Mouse (Mus musculus) regulatory T cell (primary cell): ENCODE data around the gene Hoxd8.

Experiments used
- in situ Hi-C: fragments of 300-600 bp; cut with MboI, MseI; formaldehyde crosslinking; loops from one replicate; pipeline ENCODE4 v1.15.1; 2025; ENCODE audit warnings: high pct_unique_total_duplicates

The Hoxd8 gene

DNA sequence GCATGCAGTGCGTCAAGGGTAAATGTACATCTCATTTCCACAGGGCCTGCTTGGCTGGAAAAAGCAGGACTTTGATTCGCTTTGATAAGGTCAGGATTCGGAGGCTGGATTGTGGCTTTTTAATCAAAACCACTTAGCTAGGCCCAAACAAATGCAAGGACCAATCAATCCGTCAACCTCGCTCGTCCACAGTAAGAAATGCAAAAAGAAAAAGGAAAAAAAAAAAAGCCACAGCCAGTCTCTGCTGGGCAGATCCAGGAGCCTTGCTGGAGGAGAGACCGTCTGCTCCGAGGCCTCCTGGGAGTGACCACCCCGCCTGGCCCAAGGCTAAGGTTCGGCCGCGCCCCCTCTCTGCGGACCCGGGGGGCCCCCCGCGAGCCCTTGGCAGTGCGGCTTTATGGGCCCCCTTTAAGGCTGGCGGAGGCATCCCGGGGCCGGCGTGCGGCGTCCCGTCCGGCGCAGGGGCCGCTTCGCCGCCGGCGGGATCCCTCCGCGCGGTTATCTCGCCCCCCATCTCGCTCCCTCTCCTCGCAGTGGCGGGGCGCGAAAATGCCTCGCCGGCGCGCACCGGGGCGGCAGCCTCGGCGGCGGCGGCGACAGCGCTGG, at the start of gene Hoxd8:
Gene Hoxd8, plus strand, starts transcription at position 223 of the 606 bp plus-strand sequence.
- in situ Hi-C loops = no loop called here

- in situ Hi-C loops = loop anchor here (5.0 to 25.0 kb wide), 3 partner anchors 588 to 1068 kb away; partner anchors contain the start of gene Chrna1
These were observed 49.5 kb upstream of the Hoxd8 start for GRCm38 (mm10) chr2:74654743-74655419.

DNA sequence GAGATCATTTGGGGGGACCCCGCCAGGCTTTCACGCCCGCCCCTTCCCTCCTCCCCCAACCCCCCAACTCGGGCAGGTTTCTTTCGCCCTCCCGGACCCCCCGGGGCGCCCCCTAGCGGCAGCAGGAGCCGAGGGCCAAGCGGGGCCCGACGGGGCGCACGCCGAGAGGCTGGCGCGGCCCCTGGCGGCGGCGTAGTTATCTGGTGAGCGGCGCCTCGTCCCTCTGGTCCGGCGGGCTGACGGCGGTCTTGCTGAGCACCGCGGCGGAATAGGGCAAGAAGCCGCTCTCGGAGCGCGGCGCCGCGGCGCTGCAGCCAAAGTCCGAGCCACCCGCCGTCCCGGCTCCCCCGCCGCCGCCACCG, 49.0 kb upstream of the Hoxd8 start:
- in situ Hi-C loops = loop anchor here (5.0 to 25.0 kb wide), 3 partner anchors 588 to 1068 kb away; partner anchors contain the start of gene Chrna1

GRCm38 (mm10) chr2:74655821-74656631, 48.4 kb upstream of the Hoxd8 start:
- in situ Hi-C loops = loop anchor here (5.0 to 25.0 kb wide), 3 partner anchors 589 to 1069 kb away; partner anchors contain the start of gene Chrna1

GRCm38 (mm10) chr2:74656632-74657021, 47.8 kb upstream of the Hoxd8 start:
- in situ Hi-C loops = loop anchor here (5.0 to 25.0 kb wide), 3 partner anchors 589 to 1069 kb away; partner anchors contain the start of gene Chrna1

DNA sequence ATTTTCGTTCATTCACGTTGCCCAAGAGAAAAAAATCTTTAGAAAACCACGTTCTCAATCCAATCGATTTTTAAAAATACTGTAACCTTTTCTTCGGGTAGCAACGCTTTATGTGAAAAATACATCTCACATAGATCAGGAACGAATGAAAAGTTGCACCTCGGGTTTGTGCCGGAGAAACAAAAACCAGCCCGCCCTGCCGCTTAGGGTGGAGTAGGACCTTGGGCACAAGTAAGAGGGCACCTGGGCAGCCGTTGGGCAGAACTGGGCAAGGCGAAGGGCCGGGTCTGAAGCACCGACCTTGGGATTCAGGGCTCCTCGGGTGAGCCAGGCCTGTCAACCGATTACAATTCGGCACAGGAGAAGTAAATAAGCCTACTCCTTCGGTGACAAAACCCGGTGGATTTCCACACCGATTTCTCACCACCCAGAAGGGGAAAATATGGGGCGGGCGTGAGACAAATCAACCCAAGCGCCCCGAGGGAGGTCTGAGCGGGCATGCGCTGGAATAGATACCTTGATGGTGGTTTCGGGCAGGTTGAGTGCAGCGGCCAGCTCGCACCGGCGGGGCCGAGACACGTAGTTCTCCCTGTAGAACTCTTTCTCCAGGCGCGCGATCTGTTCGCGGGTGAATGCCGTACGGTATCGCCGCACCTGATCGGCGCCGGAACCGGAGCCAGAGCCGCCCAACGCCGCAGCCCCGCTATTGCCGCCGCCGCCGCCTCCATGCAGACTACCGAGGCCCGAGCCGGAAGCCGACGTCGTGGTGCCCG, 47.0 kb upstream of the Hoxd8 start:
- in situ Hi-C loops = loop anchor here (5.0 to 25.0 kb wide), 3 partner anchors 590 to 1070 kb away; partner anchors contain the start of gene Chrna1

GRCm38 (mm10) chr2:74658024-74658666, 46.3 kb upstream of the Hoxd8 start:
- in situ Hi-C loops = loop anchor here (5.0 to 25.0 kb wide), 3 partner anchors 591 to 1071 kb away; partner anchors contain the start of gene Chrna1

- in situ Hi-C loops = loop anchor here (5.0 to 25.0 kb wide), 3 partner anchors 592 to 1072 kb away; partner anchors contain the start of gene Chrna1
These were observed 45.6 kb upstream of the Hoxd8 start for GRCm38 (mm10) chr2:74658667-74659371.

GRCm38 (mm10) chr2:74659507-74660005, 44.9 kb upstream of the Hoxd8 start, which contains the start of gene Evx2:
Gene Evx2 (minus strand): TSS chr2:74659557.
- in situ Hi-C loops = loop anchor here (5.0 to 25.0 kb wide), 4 partner anchors 365 to 1072 kb away; partner anchors contain the start of gene Chrna1

DNA sequence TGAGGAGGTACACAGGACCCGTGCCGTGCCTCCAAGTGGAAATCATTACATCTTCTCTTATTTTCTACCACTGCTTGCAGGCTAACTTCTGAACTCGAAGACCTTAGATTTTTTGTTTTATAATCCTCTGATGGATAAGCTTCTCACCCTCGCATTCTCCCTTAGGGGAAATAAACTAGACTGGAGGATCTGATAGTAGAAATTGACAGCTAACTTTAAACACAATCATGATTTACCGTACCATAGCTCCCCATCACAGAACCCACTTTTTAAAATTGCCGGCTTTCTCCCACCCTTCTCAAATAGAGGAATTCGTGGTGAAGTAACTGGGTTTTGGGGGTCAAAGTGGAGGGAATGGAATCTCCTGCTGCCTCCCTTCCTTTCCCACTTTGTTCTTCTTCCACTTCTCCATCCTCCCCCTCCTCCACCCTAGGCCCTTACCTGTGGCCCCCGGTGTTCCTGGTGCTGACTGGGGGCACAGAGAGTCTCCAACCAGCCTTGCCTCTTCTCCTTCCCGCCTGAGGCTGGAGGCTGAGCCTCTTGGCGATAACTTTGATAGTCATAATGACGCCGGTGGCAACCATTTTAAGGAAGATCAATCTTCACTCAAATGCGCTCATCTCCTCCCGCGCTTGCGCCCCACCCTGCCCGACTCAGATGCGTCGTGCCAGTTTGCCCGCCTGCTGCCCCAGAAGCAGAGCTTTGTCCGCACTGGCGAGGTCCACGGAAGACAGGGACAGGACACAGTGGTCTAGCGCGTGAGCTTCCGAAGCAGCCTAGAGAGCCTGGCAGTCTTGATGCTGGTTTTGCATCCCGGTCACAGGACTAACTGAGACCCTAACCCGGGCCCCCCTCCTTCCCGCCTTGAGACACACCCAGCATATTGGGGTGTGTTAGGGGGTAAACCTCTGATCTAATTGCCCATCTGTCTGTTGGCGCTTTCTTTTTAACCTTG, 43.7 kb upstream of the Hoxd8 start:
- in situ Hi-C loops = loop anchor here (10.0 to 25.0 kb wide), 3 partner anchors 366 to 1073 kb away; partner anchors contain the start of gene Chrna1

DNA sequence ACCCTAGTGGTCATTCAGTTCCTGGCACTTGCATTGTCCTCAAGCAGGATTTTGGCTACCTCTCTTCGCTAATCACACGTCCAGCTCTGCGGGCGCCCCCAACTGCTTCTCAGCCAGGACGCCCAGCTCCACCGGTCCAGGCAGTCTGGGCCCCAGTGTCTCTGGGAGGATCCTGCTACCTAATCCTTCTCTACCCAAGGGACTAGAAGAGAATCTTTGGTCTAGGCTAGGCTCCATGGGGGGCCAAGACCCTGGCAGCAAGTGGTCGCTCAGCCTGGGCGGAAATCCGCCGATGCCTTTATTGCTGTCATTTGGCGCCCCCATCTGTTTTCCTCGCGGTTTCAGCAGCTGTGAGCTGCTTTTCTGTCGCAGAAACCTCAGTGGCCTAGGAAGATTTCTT, 42.7 kb upstream of the Hoxd8 start:
- in situ Hi-C loops = loop anchor here (10.0 to 25.0 kb wide), 3 partner anchors 367 to 1074 kb away; partner anchors contain the start of gene Chrna1

GRCm38 (mm10) chr2:74663291-74663925, 41.0 kb upstream of the Hoxd8 start:
- in situ Hi-C loops = loop anchor here (10.0 to 25.0 kb wide), 3 partner anchors 369 to 1076 kb away; partner anchors contain the start of gene Chrna1

- in situ Hi-C loops = loop anchor here (10.0 to 25.0 kb wide), 3 partner anchors 372 to 1079 kb away; partner anchors contain the start of gene Chrna1
These were observed 38.0 kb upstream of the Hoxd8 start for GRCm38 (mm10) chr2:74666411-74666810.

DNA sequence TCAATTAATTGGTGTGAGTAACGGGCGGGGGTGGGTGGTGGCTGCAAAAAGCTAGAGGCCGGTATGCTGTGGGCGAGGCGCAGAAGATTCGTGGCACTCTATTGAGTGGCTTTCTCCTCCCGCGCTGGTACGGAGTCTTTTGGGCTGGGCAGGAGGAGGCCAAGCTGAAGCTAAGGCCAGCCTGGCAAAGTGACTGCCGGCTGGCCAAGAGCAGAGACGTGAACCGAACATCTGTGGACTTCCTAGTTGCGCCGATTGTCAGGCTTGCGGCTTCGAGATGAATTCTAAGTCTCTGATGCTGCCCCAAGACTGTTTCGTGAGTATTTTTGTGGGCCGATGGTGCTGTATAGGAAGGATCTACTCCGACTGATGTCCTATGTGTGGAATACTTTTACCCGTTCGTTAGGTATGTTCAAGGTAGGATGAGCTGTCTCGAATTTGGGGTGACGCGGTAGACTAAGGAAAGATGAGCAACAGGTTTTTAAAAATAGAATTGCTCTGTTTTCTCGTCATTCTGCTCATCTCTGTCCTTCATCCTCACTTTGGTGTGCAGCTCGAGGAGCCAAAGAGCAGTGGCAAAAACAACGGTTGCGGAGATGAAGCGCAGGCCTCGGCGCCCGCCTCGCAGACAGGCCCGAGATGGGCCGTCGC, 37.1 kb upstream of the Hoxd8 start:
- in situ Hi-C loops = loop anchor here (10.0 to 25.0 kb wide), 3 partner anchors 373 to 1080 kb away; partner anchors contain the start of gene Chrna1

- in situ Hi-C loops = loop anchor here (10.0 to 25.0 kb wide), 3 partner anchors 373 to 1081 kb away; partner anchors contain the start of gene Chrna1
These were observed 36.5 kb upstream of the Hoxd8 start, which contains the start of gene Hoxd13 for GRCm38 (mm10) chr2:74667842-74668357. Gene Hoxd13 (plus strand): TSS chr2:74668310.
